Comparison of ENCODE assay signal across 9 mouse cellular contexts in genomic region chr17:45886420-45887049, GRCm38 (mm10).
DNase-seq lines count a peak whose midpoint lies in the region; ATAC-seq and TF ChIP-seq lines count a peak whose summit lies in the region.
"Had no signal": no experiment of that assay in that cellular context is flagged by ENCODE, and none has a peak within 500 bp of the region (broad histone marks: within the 10 kb centered on the region; RNA-seq: fewer than 3 reads in every experiment).

No protein-coding gene starts in this region.

- peak overlapping the region; percentile 54 for H3K4me3 ChIP-seq in E14TG2a.4 (replicated peaks; ENCODE audit: low read length)
- H3K4me3 ChIP-seq in neural tube, embryonic 12.5 days = no peak overlapping the region
- H3K4me3 ChIP-seq: megakaryocyte, embryonic 14.5 days had no signal

- TF ChIP-seq CTCF in E14TG2a.4 (conservative IDR thresholded peaks at IDR 0.05; ENCODE audit: low read length) = no peak

- H3K4me2 ChIP-seq in neural tube, embryonic 12.5 days (replicated peaks) = peak overlapping the region; percentile 17; the same call in 1 of the 2 replicates

- H3K9ac ChIP-seq in neural tube, embryonic 12.5 days = no peak overlapping the region

- ATAC-seq in neural tube, embryonic 12.5 days (ENCODE audit: low FRiP score, low read depth) = no peak

- intact Hi-C loops in heart, postnatal 36 days (cut with DNase I) = loop anchor here (2.0 kb wide), 2 partner anchors 16 to 74 kb away; no protein-coding TSS in a partner anchor
- intact Hi-C loops in left cerebral cortex, postnatal 4 days (cut with DNase I) = no loop called here

- H3K27ac ChIP-seq in neural tube, embryonic 12.5 days = no peak overlapping the region

- WGBS in neural tube, embryonic 12.5 days = 6% methylated on average over 17 of the region's 17 CpGs

- peaks cover 63% of the 10 kb centered on the region for H3K4me1 ChIP-seq in E14TG2a.4 (replicated peaks; ENCODE audit: low read depth, low read length)
- peaks cover 6% of the 10 kb centered on the region for H3K4me1 ChIP-seq in neural tube, embryonic 12.5 days

- peaks cover 40% of the 10 kb centered on the region for H3K27me3 ChIP-seq in E14TG2a.4 (ENCODE audit: insufficient read depth, low read length)
- H3K27me3 ChIP-seq in neural tube, embryonic 12.5 days (replicated peaks) = no peaks in the 10 kb centered on the region; the same call in none of the 2 replicates

- no peaks in the 10 kb centered on the region for H3K36me3 ChIP-seq in E14TG2a.4 (ENCODE audit: insufficient read depth, low read length)
- H3K36me3 ChIP-seq in neural tube, embryonic 12.5 days = no peaks in the 10 kb centered on the region

- no peaks in the 10 kb centered on the region for H3K9me3 ChIP-seq in E14TG2a.4 (ENCODE audit: low read length)
- H3K9me3 ChIP-seq in neural tube, embryonic 12.5 days = no peaks in the 10 kb centered on the region

- DNase-seq in embryo, embryonic 11.5 days (ENCODE audit: low read depth, low spot score) = peak; percentile 54
- DNase-seq in heart, postnatal 36 days = peak; percentile 52 to 70
- DNase-seq in liver = peak; percentile 23
- DNase-seq in cerebellum, postnatal 14 days = no peak
- DNase-seq in left cerebral cortex, postnatal 4 days = no peak
- no peak for DNase-seq in right cerebral cortex, adult 18-20 months

Comparison
In these comparisons a context has a peak if more than half of its experiments do, and no peak if none do; other contexts are left out.
1. DNase-seq: peak in embryo, embryonic 11.5 days (single experiment), heart, postnatal 36 days (2 of 2) and liver (single experiment); none in cerebellum, postnatal 14 days (0 of 2), left cerebral cortex, postnatal 4 days (single experiment) and right cerebral cortex, adult 18-20 months (single experiment).